Mouse (Mus musculus) heart, embryonic 11.5 days (tissue): ENCODE data around the gene Ptprm. TPM values are rescaled to one million over a fixed set of nuclear protein-coding genes. Genes with fewer than 3 reads are reported as not detected.

ENCODE experiments used
- ATAC-seq: fragments of 200-750 bp; cut with Nextera tagmentation; replicated peaks from 2 replicates; pipeline ENCODE4 v1.8.0; 2017; ENCODE audit warnings: moderate library complexity; ENCODE audit not compliant: insufficient number of reproducible peaks, low FRiP score, low TSS enrichment
- H3K27ac ChIP-seq: fragments of 300-500 bp; sonication (generic); 2 replicates; pipeline ENCODE4 v1.5.1; 2014; ENCODE audit warnings: mild to moderate bottlenecking, low read depth, low read length
- H3K27me3 ChIP-seq: fragments of 300-500 bp; sonication (generic); 2 replicates; pipeline ENCODE4 v1.6.1; 2014; ENCODE audit warnings: mild to moderate bottlenecking, low read length, mixed read lengths; ENCODE audit not compliant: control insufficient read depth, insufficient read depth
- H3K36me3 ChIP-seq: fragments of 300-500 bp; sonication (generic); 2 replicates; pipeline ENCODE4 v1.6.1; 2014; ENCODE audit warnings: mild to moderate bottlenecking, low read length, moderate library complexity, mixed read lengths; ENCODE audit not compliant: control insufficient read depth, insufficient read depth
- H3K4me1 ChIP-seq: fragments of 300-500 bp; sonication (generic); 2 replicates; pipeline ENCODE4 v1.6.1; 2014; ENCODE audit warnings: low read length; ENCODE audit not compliant: control insufficient read depth, insufficient read depth
- H3K4me2 ChIP-seq: fragments of 300-500 bp; sonication (generic); 2 replicates; pipeline ENCODE4 v1.6.1; 2014; ENCODE audit warnings: mild to moderate bottlenecking, moderate library complexity
- H3K4me3 ChIP-seq: fragments of 300-500 bp; sonication (generic); 2 replicates; pipeline ENCODE4 v1.5.1; 2014; ENCODE audit warnings: low read depth, low read length
- H3K9ac ChIP-seq: fragments of 300-500 bp; sonication (generic); 2 replicates; pipeline ENCODE4 v1.6.1; 2014; ENCODE audit warnings: mild to moderate bottlenecking, low read depth, low read length, moderate library complexity
- H3K9me3 ChIP-seq: fragments of 300-500 bp; sonication (generic); replicated peaks from 2 replicates; pipeline ENCODE4 v1.6.1; 2016; ENCODE audit warnings: low read length; ENCODE audit not compliant: control insufficient read depth
- WGBS: fragments of 180-500 bp; shearing (Covaris S2); extraction: QIAGEN DNeasy Blood & Tissue Kit; methylation state at CpG from one replicate; pipeline ENCODE4 v1.1.7; 2014; ENCODE audit not compliant: insufficient replicate concordance; 5-methylcytosine and 5-hydroxymethylcytosine counted together
- polyA plus RNA-seq: library from polyadenylated mRNA; unstranded; fragments of >200 nt; fragmentation: Nextera tagmentation; extraction: Ambion mirVana; gene quantifications from 2 replicates; pipeline ENCODE4 v1.2.1, GENCODE M21; 2014

Ptprm gene
- polyA plus RNA-seq, 1 experiment from 2014 or later, result 15.9 TPM

DNA sequence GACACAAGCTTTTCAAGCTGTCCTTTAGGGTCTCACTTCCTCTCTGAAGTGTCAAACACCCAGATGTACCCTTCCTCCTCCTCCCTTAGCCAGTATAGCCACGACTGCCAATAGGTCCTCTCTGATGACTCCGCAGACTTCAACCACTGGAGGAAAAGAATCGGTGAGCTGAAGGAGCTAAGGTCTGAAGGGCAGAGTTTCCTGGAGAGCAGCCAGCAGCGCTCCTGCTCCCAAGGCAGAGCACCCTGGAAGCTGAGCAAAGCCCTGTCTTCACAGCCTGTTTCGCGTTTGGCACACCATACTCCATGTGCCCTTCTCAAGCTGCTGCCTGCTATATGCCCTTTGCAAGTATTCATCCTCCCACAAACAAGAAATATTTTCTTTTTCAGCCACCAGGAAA lies 252.2 kb downstream of the Ptprm start:
- Histone ChIP-seq H3K9ac (no peak overlapping the region), H3K27me3 (no peaks in the 10 kb centered on the region), H3K36me3 (no peaks in the 10 kb centered on the region), H3K4me1 (no peaks in the 10 kb centered on the region), H3K27ac (no peak overlapping the region), H3K4me3 (no peak overlapping the region), H3K4me2 (no peak overlapping the region), H3K9me3 (0 out of 2 replicates have a peak, but pooled peaks cover 2% of the 10 kb centered on the region)
- no peak for ATAC-seq
- WGBS, result 63% methylated on average over 6 of the region's 6 CpGs

DNA sequence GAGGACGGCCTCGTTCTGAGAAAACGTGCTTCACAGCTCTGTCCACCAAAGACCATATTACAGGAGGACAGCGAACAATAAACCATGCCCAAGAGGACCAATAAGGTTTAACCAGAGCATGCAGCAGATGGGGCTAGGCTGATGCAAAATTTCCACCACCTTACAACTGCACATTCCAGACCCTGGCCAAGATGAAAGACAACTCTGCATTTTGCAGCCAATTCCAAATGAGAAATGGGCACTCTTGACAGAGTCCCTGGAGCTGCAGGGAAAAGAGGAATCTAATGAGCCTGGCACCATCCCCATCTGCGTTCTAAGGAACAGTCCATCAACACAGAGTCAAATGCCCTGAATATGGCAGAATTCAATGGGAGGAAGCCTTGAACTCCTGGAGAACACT lies 263.3 kb downstream of the Ptprm start:
- Histone ChIP-seq H3K4me1 (no peaks in the 10 kb centered on the region), H3K27me3 (no peaks in the 10 kb centered on the region), H3K27ac (no peak overlapping the region), H3K36me3 (no peaks in the 10 kb centered on the region), H3K9me3 (no peaks in the 10 kb centered on the region), H3K9ac (no peak overlapping the region), H3K4me3 (no peak overlapping the region), H3K4me2 (no peak overlapping the region)
- 74% methylated on average over 5 of the region's 5 CpGs for WGBS
- ATAC-seq, result no peak

DNA sequence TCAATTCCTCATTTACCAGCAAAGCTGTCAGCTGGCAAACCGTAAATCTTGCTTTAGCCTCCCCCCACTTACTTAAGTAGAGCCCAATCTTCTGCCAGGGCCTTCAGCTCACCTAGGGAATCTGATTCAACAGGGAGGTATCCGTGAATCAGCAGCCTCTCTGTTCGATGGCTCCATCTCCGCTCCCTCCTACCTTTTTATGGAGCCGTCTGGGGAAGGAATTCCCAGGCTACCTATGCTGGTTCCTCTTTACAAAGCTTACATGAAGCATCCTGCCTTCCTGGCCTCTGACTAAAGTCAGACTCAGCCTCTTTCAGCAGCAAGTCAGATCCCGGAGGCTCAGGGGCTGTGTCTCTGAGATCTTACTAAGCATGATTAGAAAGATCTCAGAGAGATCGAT lies 264.1 kb downstream of the Ptprm start:
- H3K4me1 ChIP-seq, result no peaks in the 10 kb centered on the region
- 74% methylated on average over 7 of the region's 7 CpGs for WGBS
- no peak overlapping the region for H3K27ac ChIP-seq
- no peak overlapping the region for H3K9ac ChIP-seq
- no peaks in the 10 kb centered on the region for H3K36me3 ChIP-seq
- no peak overlapping the region for H3K4me2 ChIP-seq
- ATAC-seq, result no peak
- H3K9me3 ChIP-seq, result no peaks in the 10 kb centered on the region
- no peaks in the 10 kb centered on the region for H3K27me3 ChIP-seq
- no peak overlapping the region for H3K4me3 ChIP-seq

DNA sequence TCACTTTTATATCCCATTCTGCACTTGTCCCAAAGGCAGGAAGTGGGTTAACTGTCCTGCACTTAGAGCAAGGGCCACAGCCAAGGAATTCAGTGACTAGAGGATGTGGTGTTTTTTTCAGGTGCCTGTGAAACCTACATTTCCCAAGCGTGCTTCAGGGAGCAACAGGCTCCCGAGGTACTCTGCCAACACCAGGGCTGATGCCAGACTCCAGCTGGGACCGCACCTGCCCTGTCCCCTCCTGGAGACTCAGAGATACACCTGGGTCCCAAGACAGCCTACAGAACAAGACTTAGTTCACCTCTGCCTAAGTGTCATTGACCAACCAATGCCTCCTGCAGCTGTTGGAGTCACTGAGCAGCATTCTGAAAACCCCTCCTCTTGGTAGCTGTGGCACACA lies 264.6 kb downstream of the Ptprm start:
- ATAC-seq, result no peak
- Histone ChIP-seq H3K9me3 (no peaks in the 10 kb centered on the region), H3K4me2 (no peak overlapping the region), H3K4me3 (no peak overlapping the region), H3K4me1 (0 out of 2 replicates have a peak, but pooled peaks cover 1% of the 10 kb centered on the region), H3K27ac (no peak overlapping the region), H3K36me3 (no peaks in the 10 kb centered on the region), H3K27me3 (no peaks in the 10 kb centered on the region), H3K9ac (no peak overlapping the region)
- 77% methylated on average over 3 of the region's 3 CpGs for WGBS

DNA sequence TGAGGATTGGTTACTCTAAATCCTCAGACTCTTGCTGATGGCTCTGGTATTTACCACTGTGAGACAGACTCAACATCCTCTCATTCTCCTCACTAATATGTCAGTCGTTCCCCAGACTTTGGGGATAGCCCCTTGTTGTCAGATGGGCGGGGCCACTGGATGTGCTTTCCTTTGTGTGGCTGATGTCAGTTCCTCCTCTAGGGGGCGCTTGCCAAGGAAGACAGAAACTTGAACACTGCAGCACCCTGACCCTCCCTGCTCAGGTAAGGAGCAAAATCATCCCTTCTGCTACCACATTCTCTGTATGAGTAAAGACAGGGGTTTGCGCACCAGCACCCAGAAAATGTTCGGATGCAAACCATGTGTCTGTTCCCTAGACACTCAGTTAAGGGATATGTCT lies 266.7 kb downstream of the Ptprm start:
- no peak overlapping the region for H3K27ac ChIP-seq

DNA sequence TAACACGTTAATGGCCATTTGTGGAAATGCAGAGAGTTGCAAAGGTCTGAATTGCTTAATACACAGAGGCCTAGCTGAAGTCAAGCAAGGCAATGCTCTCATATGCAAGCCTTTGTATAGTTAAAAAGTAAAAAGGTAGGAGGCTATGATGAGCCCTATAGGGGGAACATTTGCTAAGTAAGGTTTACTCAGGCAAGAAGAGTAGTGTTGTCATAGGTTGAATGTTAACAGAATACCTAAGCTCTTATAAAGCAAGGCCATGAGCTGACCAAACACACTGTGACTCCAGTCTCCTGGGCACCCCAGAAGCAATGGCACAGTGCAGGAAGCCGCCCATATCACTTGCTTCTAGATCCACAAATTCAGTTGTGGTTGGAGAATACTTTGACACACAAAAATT lies 267.4 kb downstream of the Ptprm start:
- no peaks in the 10 kb centered on the region for H3K27me3 ChIP-seq
- H3K9ac ChIP-seq, result no peak overlapping the region
- H3K4me2 ChIP-seq, result no peak overlapping the region
- no peak overlapping the region for H3K4me3 ChIP-seq
- H3K27ac ChIP-seq, result no peak overlapping the region
- no peak for ATAC-seq
- 0 out of 2 replicates have a peak, but pooled peaks cover 2% of the 10 kb centered on the region for H3K4me1 ChIP-seq
- 75% methylated on average over 2 of the region's 2 CpGs for WGBS
- H3K36me3 ChIP-seq, result no peaks in the 10 kb centered on the region
- no peaks in the 10 kb centered on the region for H3K9me3 ChIP-seq

More for the DNA sequence above, 266.7 kb downstream of the Ptprm start:
- WGBS, result 65% methylated on average over 5 of the region's 5 CpGs
- Histone ChIP-seq H3K4me2 (no peak overlapping the region), H3K9ac (no peak overlapping the region), H3K36me3 (no peaks in the 10 kb centered on the region), H3K27me3 (no peaks in the 10 kb centered on the region), H3K4me3 (no peak overlapping the region), H3K9me3 (no peaks in the 10 kb centered on the region), H3K4me1 (0 out of 2 replicates have a peak, but pooled peaks cover 2% of the 10 kb centered on the region)
- ATAC-seq, result no peak

DNA sequence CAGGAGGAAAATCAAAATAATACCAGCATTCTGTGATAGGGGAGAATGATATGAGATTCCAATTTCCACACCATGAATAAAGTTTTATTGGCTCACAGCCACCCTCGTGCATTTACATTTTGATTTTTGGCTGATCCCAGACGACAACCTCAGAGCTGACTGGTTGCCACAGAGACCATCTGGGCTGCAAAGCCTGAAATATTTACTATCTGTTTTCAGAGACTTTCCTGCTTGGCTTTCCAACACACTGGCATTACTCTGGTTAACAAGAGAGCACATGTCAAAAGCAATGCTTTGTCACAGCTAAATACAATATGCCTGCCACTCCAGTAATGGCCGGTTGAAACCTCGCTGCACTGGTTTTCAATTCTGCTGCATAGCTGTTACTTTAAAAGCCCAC lies 269.8 kb downstream of the Ptprm start:
- Histone ChIP-seq H3K9ac (no peak overlapping the region), H3K4me1 (0 out of 2 replicates have a peak, but pooled peaks cover 2% of the 10 kb centered on the region), H3K27me3 (no peaks in the 10 kb centered on the region), H3K36me3 (no peaks in the 10 kb centered on the region), H3K4me3 (no peak overlapping the region), H3K27ac (no peak overlapping the region), H3K4me2 (no peak overlapping the region), H3K9me3 (no peaks in the 10 kb centered on the region)
- WGBS, result 71% methylated on average over 4 of the region's 4 CpGs
- no peak for ATAC-seq

DNA sequence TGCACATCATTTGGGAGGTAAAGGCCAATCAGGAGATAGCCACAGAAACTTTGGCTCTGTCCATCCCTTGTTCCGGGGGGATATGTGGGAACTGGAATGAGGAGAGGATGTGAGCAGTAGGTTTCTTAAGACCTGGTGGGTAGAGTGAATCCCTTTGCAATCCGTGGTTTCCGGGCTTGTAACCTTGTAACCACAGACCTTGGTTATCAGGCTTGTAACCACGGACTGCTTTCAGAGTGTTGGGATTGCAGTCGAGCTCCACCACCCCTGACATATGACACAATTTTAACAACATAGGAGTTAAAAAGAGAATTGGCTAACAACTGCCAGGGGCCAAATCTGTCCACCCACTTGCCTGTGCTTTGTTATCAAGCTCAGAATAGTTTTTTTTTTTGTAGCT lies 270.2 kb downstream of the Ptprm start:
- H3K4me2 ChIP-seq, result no peak overlapping the region
- no peak overlapping the region for H3K9ac ChIP-seq
- WGBS, result 61% methylated on average over 5 of the region's 5 CpGs
- no peak overlapping the region for H3K27ac ChIP-seq
- H3K36me3 ChIP-seq, result no peaks in the 10 kb centered on the region
- no peak for ATAC-seq
- H3K27me3 ChIP-seq, result no peaks in the 10 kb centered on the region
- H3K4me3 ChIP-seq, result no peak overlapping the region
- H3K4me1 ChIP-seq, result 0 out of 2 replicates have a peak, but pooled peaks cover 2% of the 10 kb centered on the region
- no peaks in the 10 kb centered on the region for H3K9me3 ChIP-seq

DNA sequence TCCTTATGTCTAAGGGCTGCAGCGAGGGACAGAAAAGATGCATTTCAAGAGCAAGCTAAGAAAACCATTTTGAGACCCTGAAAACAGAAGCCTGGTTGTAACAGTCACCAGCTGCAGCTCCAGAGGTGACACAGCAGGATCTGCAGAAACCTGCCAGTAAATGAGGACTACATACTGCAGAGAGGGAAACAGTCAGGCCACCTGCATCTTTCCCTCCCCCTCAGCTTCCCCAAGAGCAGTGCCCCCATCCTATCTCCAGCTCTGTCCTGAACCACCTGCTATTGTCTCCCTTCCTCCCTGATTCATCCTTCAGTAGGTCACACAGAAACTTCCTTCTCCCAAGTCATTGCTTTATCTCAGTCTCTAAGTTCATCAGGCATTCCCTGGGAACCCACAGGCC lies 274.7 kb downstream of the Ptprm start:
- H3K9me3 ChIP-seq, result no peaks in the 10 kb centered on the region
- no peak overlapping the region for H3K4me2 ChIP-seq
- no peak for ATAC-seq
- no peak overlapping the region for H3K27ac ChIP-seq
- no peak overlapping the region for H3K4me3 ChIP-seq
- H3K27me3 ChIP-seq, result no peaks in the 10 kb centered on the region
- H3K9ac ChIP-seq, result no peak overlapping the region
- H3K36me3 ChIP-seq, result no peaks in the 10 kb centered on the region
- H3K4me1 ChIP-seq, result 0 out of 2 replicates have a peak, but pooled peaks cover under 1% of the 10 kb centered on the region
- 71% methylated on average over 1 of the region's 1 CpGs for WGBS
